13 mouse cellular contexts compared by ENCODE assay signal in the genomic region with DNA sequence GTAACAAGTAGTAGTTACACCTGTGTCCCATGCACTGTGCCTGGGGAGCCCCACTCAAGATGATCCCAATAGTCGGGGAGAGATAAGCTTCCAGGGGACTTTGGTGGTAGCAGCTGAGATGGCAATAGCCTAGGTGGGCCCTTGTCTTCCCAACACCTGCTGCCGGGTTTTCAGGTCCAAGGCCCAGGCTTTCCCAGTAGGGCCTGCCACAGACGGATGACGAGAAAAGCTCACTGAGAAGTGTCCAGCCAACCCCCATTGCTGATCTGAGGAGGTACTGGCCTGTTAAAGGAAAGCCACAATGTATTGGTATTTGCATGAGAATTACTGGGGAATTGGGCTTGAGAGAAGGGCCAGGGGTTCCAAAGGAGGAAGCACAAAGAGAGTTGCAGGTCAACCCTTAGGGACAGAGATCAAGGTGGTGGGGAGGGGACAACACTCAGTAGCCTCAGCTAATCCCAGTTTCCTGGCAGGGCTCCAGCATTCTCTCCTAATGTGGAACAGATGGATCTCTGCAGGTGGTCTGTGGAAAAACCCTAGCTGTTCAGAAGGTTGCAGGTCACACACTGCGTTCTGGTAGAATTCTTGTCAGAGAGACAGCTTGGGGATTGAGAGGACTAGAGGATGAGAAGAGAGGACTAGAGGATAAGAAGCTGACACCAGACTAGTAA.
DNase-seq lines count a peak whose midpoint lies in the region; ATAC-seq and TF ChIP-seq lines count a peak whose summit lies in the region.
"Had no signal": no experiment of that assay in that cellular context is flagged by ENCODE, and none has a peak within 500 bp of the region (broad histone marks: within the 10 kb centered on the region; RNA-seq: fewer than 3 reads in every experiment).

No protein-coding gene starts in this region.

- no peak overlapping the region for H3K27ac ChIP-seq in midbrain, embryonic 10.5 days (replicated peaks)
- no peak overlapping the region for H3K27ac ChIP-seq in midbrain, embryonic 11.5 days (ENCODE audit: low read depth, low read length)
- H3K27ac ChIP-seq in limb, embryonic 14.5 days (replicated peaks; ENCODE audit: low read depth, low read length), result no peak overlapping the region
- H3K27ac ChIP-seq in thymus, adult 2 months (ENCODE audit: control insufficient read depth, insufficient read depth, low read length), result no peak overlapping the region
- H3K27ac ChIP-seq: heart, embryonic 15.5 days; limb, embryonic 12.5 days had no signal

- H3K27me3 ChIP-seq in midbrain, embryonic 10.5 days (ENCODE audit: low read depth, poor library complexity, severe bottlenecking), result no peaks in the 10 kb centered on the region
- H3K27me3 ChIP-seq in midbrain, embryonic 11.5 days (ENCODE audit: control insufficient read depth, insufficient read depth, low read length), result no peaks in the 10 kb centered on the region
- H3K27me3 ChIP-seq in limb, embryonic 14.5 days (ENCODE audit: control insufficient read depth, insufficient read depth, low read length), result no peaks in the 10 kb centered on the region
- H3K27me3 ChIP-seq in thymus, adult 2 months (ENCODE audit: control insufficient read depth, insufficient read depth, low read length), result no peaks in the 10 kb centered on the region
- H3K27me3 ChIP-seq: heart, embryonic 15.5 days had no signal

- H3K9me3 ChIP-seq in midbrain, embryonic 10.5 days (replicated peaks), result no peaks in the 10 kb centered on the region
- H3K9me3 ChIP-seq in midbrain, embryonic 11.5 days (ENCODE audit: control insufficient read depth, low read length), result no peaks in the 10 kb centered on the region
- no peaks in the 10 kb centered on the region for H3K9me3 ChIP-seq in limb, embryonic 14.5 days (ENCODE audit: control insufficient read depth, low read length)
- H3K9me3 ChIP-seq: heart, embryonic 15.5 days; limb, embryonic 12.5 days had no signal

- no peak overlapping the region for H3K9ac ChIP-seq in midbrain, embryonic 11.5 days (ENCODE audit: low read length)
- no peak overlapping the region for H3K9ac ChIP-seq in limb, embryonic 14.5 days (ENCODE audit: low read depth, low read length, severe bottlenecking)
- H3K9ac ChIP-seq: heart, embryonic 15.5 days; limb, embryonic 12.5 days had no signal

- no peak for TF ChIP-seq POLR2A in limb, embryonic 14.5 days (IDR thresholded peaks at IDR 0.05; ENCODE audit: borderline replicate concordance, extremely low read depth, insufficient read depth, insufficient read length)
- no peak for TF ChIP-seq POLR2A in thymus, adult 2 months (IDR thresholded peaks at IDR 0.05; ENCODE audit: control insufficient read depth, extremely low read depth, insufficient read depth, low read length, poor library complexity)

- TF ChIP-seq CTCF in thymus, adult 2 months (IDR thresholded peaks at IDR 0.05; ENCODE audit: borderline replicate concordance, control insufficient read depth, extremely low read depth, insufficient read depth, low read length, poor library complexity), result no peak

- no peak overlapping the region for H3K4me2 ChIP-seq in midbrain, embryonic 11.5 days
- no peak overlapping the region for H3K4me2 ChIP-seq in limb, embryonic 14.5 days (replicated peaks; ENCODE audit: low read depth, low read length, severe bottlenecking)
- H3K4me2 ChIP-seq: heart, embryonic 15.5 days; limb, embryonic 12.5 days had no signal

- no peak for ATAC-seq in midbrain, embryonic 11.5 days (ENCODE audit: low FRiP score)
- no peak for ATAC-seq in limb, embryonic 14.5 days (ENCODE audit: low FRiP score, low read depth)
- ATAC-seq: lung, postnatal 0 days had no signal

- 43% methylated on average over 5 of the region's 5 CpGs for WGBS in midbrain, embryonic 10.5 days
- 44% methylated on average over 5 of the region's 5 CpGs for WGBS in midbrain, embryonic 11.5 days
- 49% methylated on average over 5 of the region's 5 CpGs for WGBS in limb, embryonic 14.5 days
- WGBS in thymus, adult 2 months, result 93% methylated on average over 5 of the region's 5 CpGs

- peaks cover 9% of the 10 kb centered on the region for H3K4me1 ChIP-seq in midbrain, embryonic 10.5 days
- no peaks in the 10 kb centered on the region for H3K4me1 ChIP-seq in midbrain, embryonic 11.5 days (ENCODE audit: control insufficient read depth, insufficient read depth, low read length)
- peaks cover 9% of the 10 kb centered on the region; the same call in 1 of the 2 replicates for H3K4me1 ChIP-seq in limb, embryonic 14.5 days (ENCODE audit: control insufficient read depth, insufficient read depth, low read length)
- no peaks in the 10 kb centered on the region for H3K4me1 ChIP-seq in thymus, adult 2 months (replicated peaks; ENCODE audit: control insufficient read depth, insufficient read depth, low read length)
- H3K4me1 ChIP-seq: heart, embryonic 15.5 days had no signal

- DNase-seq in midbrain, embryonic 10.5 days (ENCODE audit: low spot score), result peak; percentile 21
- no peak for DNase-seq in midbrain, embryonic 11.5 days (ENCODE audit: low spot score, missing footprints)
- peak; percentile 87 for DNase-seq in cerebellum, adult 11 months
- peak; percentile 54 for DNase-seq in embryo, embryonic 10.5 days (ENCODE audit: low spot score)
- peak; percentile 32 for DNase-seq in limb, embryonic 14.5 days (ENCODE audit: low spot score)
- no peak for DNase-seq in liver
- DNase-seq in thymus, adult 2 months, result no peak
- DNase-seq in layer of hippocampus, adult 8-10 months (ENCODE audit: low spot score in 2 of 2), result no peak
- DNase-seq: right cerebral cortex, adult 18-20 months had no signal

- H3K4me3 ChIP-seq in midbrain, embryonic 10.5 days, result no peak overlapping the region
- H3K4me3 ChIP-seq in midbrain, embryonic 11.5 days (ENCODE audit: low read depth, low read length), result no peak overlapping the region
- no peak overlapping the region for H3K4me3 ChIP-seq in limb, embryonic 14.5 days (replicated peaks; ENCODE audit: low read length)
- H3K4me3 ChIP-seq in thymus, adult 2 months (ENCODE audit: control insufficient read depth, insufficient read depth, low read length), result no peak overlapping the region
- H3K4me3 ChIP-seq: erythroblast, embryonic 14.5 days; heart, embryonic 15.5 days; limb, embryonic 12.5 days had no signal

- no peaks in the 10 kb centered on the region for H3K36me3 ChIP-seq in midbrain, embryonic 10.5 days
- no peaks in the 10 kb centered on the region for H3K36me3 ChIP-seq in midbrain, embryonic 11.5 days (ENCODE audit: control insufficient read depth, insufficient read depth, low read length)
- no peaks in the 10 kb centered on the region for H3K36me3 ChIP-seq in limb, embryonic 14.5 days (ENCODE audit: control insufficient read depth, insufficient read depth, low read length)
- H3K36me3 ChIP-seq in thymus, adult 2 months (ENCODE audit: control insufficient read depth, insufficient read depth, low read length), result no peaks in the 10 kb centered on the region
- H3K36me3 ChIP-seq: heart, embryonic 15.5 days; limb, embryonic 12.5 days had no signal

Comparison
In these comparisons a context has a peak if more than half of its experiments do, and no peak if none do; other contexts are left out.
1. DNase-seq: peak in midbrain, embryonic 10.5 days (single experiment), cerebellum, adult 11 months (single experiment), embryo, embryonic 10.5 days (single experiment) and limb, embryonic 14.5 days (single experiment); none in midbrain, embryonic 11.5 days (single experiment), liver (single experiment), thymus, adult 2 months (single experiment) and layer of hippocampus, adult 8-10 months (0 of 2).